Mouse (Mus musculus) limb, embryonic 15.5 days (tissue): ENCODE results near the gene Tnnc1. TPM values are rescaled to one million over a fixed set of nuclear protein-coding genes. Genes with fewer than 3 reads are reported as not detected.

Experiments
- ATAC-seq: fragments of 200-750 bp; cut with Nextera tagmentation; 2 replicates; pipeline ENCODE4 v1.8.0; 2017; ENCODE audit warnings: low read depth, moderate TSS enrichment; ENCODE audit not compliant: insufficient number of reproducible peaks, low FRiP score, low TSS enrichment
- H3K27ac ChIP-seq: fragments of 300-500 bp; sonication (generic); 2 replicates; pipeline ENCODE4 v1.5.1; 2015; ENCODE audit warnings: moderate library complexity, mild to moderate bottlenecking, inconsistent platforms
- H3K27me3 ChIP-seq: fragments of 300-500 bp; sonication (generic); 2 replicates; pipeline ENCODE4 v1.6.1; 2015; ENCODE audit warnings: inconsistent platforms
- H3K36me3 ChIP-seq: fragments of 300-500 bp; sonication (generic); 2 replicates; pipeline ENCODE4 v1.6.1; 2015; ENCODE audit warnings: inconsistent platforms
- H3K4me1 ChIP-seq: fragments of 300-500 bp; sonication (generic); 2 replicates; pipeline ENCODE4 v1.6.1; 2015; ENCODE audit warnings: inconsistent platforms
- H3K4me2 ChIP-seq: fragments of 300-500 bp; sonication (generic); 2 replicates; pipeline ENCODE4 v1.6.1; 2015; ENCODE audit warnings: mild to moderate bottlenecking, inconsistent platforms
- H3K4me3 ChIP-seq: fragments of 300-500 bp; sonication (generic); 2 replicates; pipeline ENCODE4 v1.5.1; 2015; ENCODE audit warnings: mild to moderate bottlenecking, inconsistent platforms
- H3K9ac ChIP-seq: fragments of 300-500 bp; sonication (generic); 2 replicates; pipeline ENCODE4 v1.6.1; 2015; ENCODE audit warnings: inconsistent platforms
- H3K9me3 ChIP-seq: fragments of 300-500 bp; sonication (generic); 2 replicates; pipeline ENCODE4 v1.6.1; 2016; ENCODE audit warnings: inconsistent platforms
- whole genome bisulfite sequencing: fragments of 180-500 bp; shearing (Covaris S2); methylation state at CpG from one replicate; pipeline ENCODE4 v1.1.7; 2015; 5-methylcytosine and 5-hydroxymethylcytosine counted together
- polyA plus RNA-seq: library from polyadenylated mRNA; unstranded; fragments of >200 nt; fragmentation: Nextera tagmentation; extraction: Ambion mirVana; gene quantifications from 2 replicates; pipeline ENCODE4 v1.2.1, GENCODE M21; 2015

Gene Tnnc1
- polyA plus RNA-seq, 1 experiment from 2014 or later = 276 TPM

DNA sequence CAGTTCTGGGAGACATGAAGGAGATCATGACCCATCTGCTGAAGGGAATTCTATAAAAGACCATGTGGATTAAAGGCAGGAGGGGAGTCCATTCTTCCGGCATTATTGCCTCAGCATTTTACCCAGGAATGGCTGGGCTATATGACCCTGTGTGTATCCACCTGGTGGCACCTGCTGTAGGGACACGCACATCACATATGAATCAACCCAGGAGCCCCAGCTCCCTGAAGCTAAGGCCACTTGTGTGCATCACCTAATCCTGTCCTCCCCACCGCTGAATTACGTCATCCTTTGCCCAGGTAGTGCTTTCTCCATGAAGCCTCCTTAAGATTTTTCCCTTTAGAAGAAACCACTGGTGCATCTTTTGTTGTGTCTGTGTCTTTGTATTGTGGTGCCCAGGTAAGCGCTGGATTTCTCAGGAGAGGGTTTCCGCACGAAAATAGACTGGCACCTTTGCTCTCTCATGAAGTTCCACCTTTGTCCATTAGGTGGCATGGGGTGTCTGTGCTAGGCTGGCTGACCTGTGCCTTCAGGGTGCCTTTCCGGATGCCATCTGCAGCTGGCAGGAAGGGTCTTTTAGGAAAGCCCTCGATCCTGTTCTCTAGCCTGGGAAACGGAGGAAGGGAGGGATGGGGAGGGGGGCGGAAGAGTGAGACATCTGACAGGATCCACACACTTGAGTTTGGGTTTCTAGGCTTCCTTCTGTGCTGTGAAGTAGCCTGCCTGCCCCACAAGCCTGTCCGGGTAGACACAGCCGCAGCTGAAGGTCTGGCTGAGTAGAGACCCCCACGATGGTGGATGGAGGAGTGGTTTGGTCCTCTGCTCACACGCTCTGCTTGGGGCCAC, 7.3 kb downstream of the Tnnc1 start:
- Histone ChIP-seq H3K36me3 (no peaks in the 10 kb centered on the region), H3K27ac (no peak overlapping the region), H3K4me3 (no peak overlapping the region), H3K9ac (0 out of 2 replicates have a peak overlapping the region, but pooled peaks have one; percentile 0), H3K9me3 (no peaks in the 10 kb centered on the region), H3K4me2 (no peak overlapping the region), H3K27me3 (no peaks in the 10 kb centered on the region), H3K4me1 (peaks cover 27% of the 10 kb centered on the region)
- 30% methylated on average over 15 of the region's 15 CpGs for WGBS
- no peak for ATAC-seq

DNA sequence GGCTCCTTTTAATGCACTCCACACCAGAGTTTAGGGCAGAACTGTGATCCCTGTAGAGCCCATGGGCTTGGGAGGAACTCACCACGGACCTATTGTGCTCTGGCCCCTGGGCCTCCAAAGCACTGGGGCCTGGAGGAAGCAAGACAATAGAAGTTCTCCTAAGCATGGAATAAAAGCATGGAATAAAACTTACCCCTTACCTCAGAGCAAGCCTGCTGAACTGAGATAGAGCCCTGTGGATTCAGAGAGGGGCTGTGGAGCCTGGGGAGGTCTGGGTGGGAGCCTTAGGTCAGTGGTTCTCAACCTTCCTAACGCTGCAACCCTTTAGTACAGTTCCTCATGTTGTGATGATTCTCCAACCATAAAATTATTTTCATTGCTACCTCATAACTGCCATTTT, 8.7 kb downstream of the Tnnc1 start, which contains the start of gene Nisch:
Nisch (minus strand) TSS at position 101 of the 400 bp plus-strand sequence.
- Histone ChIP-seq H3K4me3 (peak within 1 kb of the TSS; percentile 3; the same call in 1 of the 2 replicates), H3K4me2 (0 out of 2 replicates have a peak within 1 kb of the TSS, but pooled peaks have one; percentile 19), H3K36me3 (no peaks in the 10 kb centered on the region), H3K4me1 (peaks cover 29% of the 10 kb centered on the region), H3K27me3 (no peaks in the 10 kb centered on the region), H3K9ac (0 out of 2 replicates have a peak within 1 kb of the TSS, but pooled peaks have one; percentile 0), H3K9me3 (no peaks in the 10 kb centered on the region), H3K27ac (no peak within 1 kb of the TSS)
- WGBS = 84% methylated on average over 2 of the region's 2 CpGs
- ATAC-seq = no peak

DNA sequence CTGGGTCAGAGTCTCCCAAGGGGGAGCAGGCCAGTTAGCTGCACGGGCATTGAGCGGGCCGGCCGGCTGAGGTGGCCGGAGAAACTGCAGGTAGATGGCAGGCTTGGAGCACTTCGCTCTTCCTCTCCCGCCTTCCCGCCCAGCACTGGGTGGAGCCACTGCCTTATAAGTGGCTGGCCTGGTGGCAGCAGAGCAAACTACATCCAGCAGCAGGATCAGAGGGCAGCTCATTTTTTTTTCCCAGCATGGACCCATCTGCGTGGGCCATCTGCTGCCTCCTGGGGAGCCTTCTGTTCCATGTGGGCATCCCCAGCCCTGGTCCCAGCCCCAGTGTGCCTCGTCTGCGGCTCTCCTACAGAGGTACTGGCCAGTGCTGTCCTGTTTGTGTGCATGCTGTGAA, 9.6 kb downstream of the Tnnc1 start, which contains the start of gene Sema3g:
Sema3g (plus strand) TSS at position 195 of the 400 bp plus-strand sequence.
- Histone ChIP-seq H3K27me3 (no peaks in the 10 kb centered on the region), H3K9me3 (no peaks in the 10 kb centered on the region), H3K36me3 (no peaks in the 10 kb centered on the region), H3K9ac (no peak within 1 kb of the TSS), H3K4me1 (peaks cover 24% of the 10 kb centered on the region), H3K27ac (no peak within 1 kb of the TSS), H3K4me3 (peak within 1 kb of the TSS; percentile 3; the same call in 1 of the 2 replicates), H3K4me2 (0 out of 2 replicates have a peak within 1 kb of the TSS, but pooled peaks have one; percentile 19)
- 9% methylated on average over 11 of the region's 11 CpGs for WGBS
- ATAC-seq = no peak

DNA sequence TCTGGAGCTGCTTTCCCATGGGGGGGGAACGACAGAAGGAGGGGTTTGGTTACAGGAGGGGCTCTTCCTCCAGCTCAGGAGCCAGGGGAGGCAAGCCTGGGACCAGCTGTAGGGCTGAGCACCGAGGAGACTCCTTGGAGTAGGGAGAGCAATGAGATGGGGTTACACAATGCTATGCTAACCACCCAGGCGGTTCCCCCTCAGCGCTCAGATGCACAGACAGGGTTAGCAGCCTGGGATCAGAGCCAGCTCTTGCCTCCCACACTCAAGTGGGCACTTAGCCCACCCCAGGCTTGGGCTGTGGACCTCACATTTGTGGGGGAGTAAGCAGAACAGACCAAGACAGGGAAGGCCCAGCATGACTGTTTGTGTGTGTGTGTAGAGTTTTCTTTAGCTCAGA, 18.9 kb downstream of the Tnnc1 start:
- peak; percentile 25; the same call in 1 of the 2 replicates for ATAC-seq
- Histone ChIP-seq H3K4me3 (no peak overlapping the region), H3K9me3 (no peaks in the 10 kb centered on the region), H3K27me3 (no peaks in the 10 kb centered on the region), H3K36me3 (no peaks in the 10 kb centered on the region), H3K4me2 (no peak overlapping the region), H3K4me1 (peaks cover 32% of the 10 kb centered on the region), H3K9ac (no peak overlapping the region), H3K27ac (peak overlapping the region; percentile 69)
- WGBS = 40% methylated on average over 4 of the region's 4 CpGs

DNA sequence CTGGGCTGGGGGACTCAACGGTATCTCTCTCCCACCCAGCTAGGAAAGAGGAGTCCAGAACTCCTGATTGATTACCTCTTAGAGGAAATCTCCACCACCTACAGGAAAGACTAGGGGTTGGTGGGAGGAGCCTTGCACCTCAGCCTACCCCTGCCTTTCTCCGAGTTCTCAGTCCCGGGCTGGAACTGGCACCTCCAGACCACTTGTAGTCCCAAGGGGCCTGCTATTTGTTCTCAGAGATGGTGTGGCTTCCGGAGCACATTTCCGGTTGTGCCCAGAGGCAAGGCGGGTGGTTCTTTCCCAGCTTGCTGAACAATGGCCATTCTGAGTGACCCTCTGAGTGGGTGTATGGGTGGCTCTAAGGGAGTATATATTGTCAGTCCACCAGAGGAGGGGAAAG, 20.1 kb downstream of the Tnnc1 start:
- 56% methylated on average over 6 of the region's 6 CpGs for WGBS

DNA sequence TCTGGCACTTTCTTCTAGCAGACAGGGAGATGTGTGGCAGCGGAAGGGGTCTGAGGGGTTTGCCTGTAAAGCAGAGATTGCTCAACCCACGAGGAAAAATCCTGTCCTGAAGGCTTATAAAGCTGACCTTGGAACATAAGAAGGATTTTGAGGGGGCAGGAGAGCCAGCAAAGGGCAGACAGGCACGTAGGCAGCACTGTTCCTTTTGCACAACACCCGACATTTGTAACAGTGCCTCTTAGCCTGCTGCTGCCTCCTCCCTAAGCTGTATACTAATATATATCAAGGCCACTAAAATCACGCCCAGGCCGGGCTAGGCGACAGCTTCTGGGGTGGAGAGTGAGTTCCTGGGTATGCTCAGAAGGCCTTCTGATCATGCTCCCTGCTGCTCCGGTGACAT, 22.3 kb downstream of the Tnnc1 start:
- no peak overlapping the region for H3K4me2 ChIP-seq
- no peaks in the 10 kb centered on the region for H3K9me3 ChIP-seq
- no peak overlapping the region for H3K4me3 ChIP-seq
- H3K27ac ChIP-seq = no peak overlapping the region
- 61% methylated on average over 8 of the region's 8 CpGs for WGBS
- no peak overlapping the region for H3K9ac ChIP-seq
- H3K36me3 ChIP-seq = no peaks in the 10 kb centered on the region
- H3K27me3 ChIP-seq = no peaks in the 10 kb centered on the region
- H3K4me1 ChIP-seq = peaks cover 39% of the 10 kb centered on the region
- no peak for ATAC-seq

More for the DNA sequence above, 20.1 kb downstream of the Tnnc1 start:
- Histone ChIP-seq H3K27ac (no peak overlapping the region), H3K4me3 (no peak overlapping the region), H3K9me3 (no peaks in the 10 kb centered on the region), H3K36me3 (no peaks in the 10 kb centered on the region), H3K4me1 (peaks cover 37% of the 10 kb centered on the region), H3K4me2 (no peak overlapping the region), H3K9ac (no peak overlapping the region), H3K27me3 (no peaks in the 10 kb centered on the region)
- no peak for ATAC-seq

DNA sequence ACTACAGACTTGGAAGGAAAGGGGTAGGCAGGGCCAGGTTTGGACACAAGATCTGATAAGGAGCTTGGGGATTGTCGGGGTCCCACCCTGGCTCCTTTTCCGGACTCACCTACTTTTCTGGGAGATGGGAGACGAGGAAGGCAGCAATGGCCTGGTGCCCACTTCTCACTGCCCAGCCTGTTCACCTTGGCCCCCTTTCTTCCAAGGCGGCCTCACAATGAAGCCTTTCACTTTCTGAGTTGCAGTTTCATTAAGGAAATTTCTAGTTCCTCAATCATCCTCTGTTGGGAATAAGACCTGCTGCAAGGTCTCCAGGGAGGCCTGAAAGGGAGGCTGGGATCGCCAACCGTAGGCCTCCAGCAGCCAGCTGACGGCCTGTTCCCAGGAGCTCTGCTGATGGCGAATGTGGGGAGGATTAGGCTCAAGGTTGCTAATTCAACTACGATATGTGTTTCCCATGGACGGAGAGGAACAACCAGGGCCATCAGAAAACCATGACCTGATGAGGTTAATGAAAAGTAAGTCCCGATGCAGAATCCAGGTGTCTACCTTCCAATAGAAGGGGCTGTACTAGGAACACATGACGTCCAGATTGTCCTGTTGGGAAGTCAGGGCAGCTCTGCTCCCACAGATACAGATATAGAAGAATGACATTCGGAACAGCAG, 24.4 kb downstream of the Tnnc1 start:
- Histone ChIP-seq H3K9me3 (no peaks in the 10 kb centered on the region), H3K4me2 (no peak overlapping the region), H3K4me3 (no peak overlapping the region), H3K4me1 (peaks cover 25% of the 10 kb centered on the region), H3K9ac (no peak overlapping the region), H3K27me3 (no peaks in the 10 kb centered on the region), H3K36me3 (no peaks in the 10 kb centered on the region), H3K27ac (peak overlapping the region; percentile 28)
- no peak for ATAC-seq
- WGBS = 75% methylated on average over 13 of the region's 13 CpGs

DNA sequence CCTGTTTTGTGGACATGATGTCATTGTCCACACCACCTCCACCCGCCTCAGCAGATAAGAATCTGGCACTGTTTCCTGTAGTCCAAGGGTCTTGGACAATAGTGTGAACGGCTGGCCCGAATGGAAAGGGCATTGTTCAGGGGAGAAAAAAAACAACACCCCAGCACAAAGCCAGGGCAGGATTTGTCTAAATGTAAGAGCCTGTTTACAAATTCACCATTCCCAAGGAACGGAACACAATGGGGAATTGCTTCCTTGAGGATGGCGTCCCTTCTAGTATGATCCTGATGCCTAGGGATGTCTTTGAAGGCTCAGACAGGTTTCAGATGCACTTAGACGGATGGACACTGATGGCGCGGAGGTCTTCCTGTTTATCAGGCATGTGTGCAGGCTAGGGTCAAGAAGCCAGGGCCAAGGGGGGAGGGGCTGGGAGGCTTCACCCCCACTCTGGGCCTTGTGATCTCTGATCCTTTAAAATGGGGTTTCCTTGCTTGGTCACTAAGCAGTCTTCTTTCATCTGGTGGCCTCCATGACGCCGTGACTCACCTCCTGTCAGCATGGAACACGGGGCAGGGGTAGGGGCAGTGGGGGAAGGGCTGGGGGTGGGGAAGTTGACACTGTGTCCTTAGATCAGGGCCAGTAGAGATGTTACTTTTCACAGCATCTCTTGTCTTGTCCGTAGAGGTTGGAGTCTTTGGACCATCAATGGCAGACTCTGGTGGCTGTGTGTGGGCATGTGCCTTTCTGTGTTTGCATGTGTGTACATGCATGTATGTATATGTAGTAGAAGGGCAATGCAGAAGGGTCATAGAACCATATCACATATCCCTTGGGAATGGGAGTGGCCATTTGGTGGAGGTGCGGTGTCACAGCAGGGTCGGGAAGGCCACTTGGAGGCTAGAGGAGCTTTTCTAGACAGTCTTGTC, 25.2 kb downstream of the Tnnc1 start:
- no peak overlapping the region for H3K4me2 ChIP-seq
- no peak for ATAC-seq
- peaks cover 24% of the 10 kb centered on the region for H3K4me1 ChIP-seq
- no peak overlapping the region for H3K4me3 ChIP-seq
- H3K9me3 ChIP-seq = no peaks in the 10 kb centered on the region
- no peaks in the 10 kb centered on the region for H3K27me3 ChIP-seq
- 81% methylated on average over 14 of the region's 14 CpGs for WGBS
- H3K36me3 ChIP-seq = no peaks in the 10 kb centered on the region
- H3K27ac ChIP-seq = peak overlapping the region; percentile 28; the same call in 1 of the 2 replicates
- no peak overlapping the region for H3K9ac ChIP-seq

DNA sequence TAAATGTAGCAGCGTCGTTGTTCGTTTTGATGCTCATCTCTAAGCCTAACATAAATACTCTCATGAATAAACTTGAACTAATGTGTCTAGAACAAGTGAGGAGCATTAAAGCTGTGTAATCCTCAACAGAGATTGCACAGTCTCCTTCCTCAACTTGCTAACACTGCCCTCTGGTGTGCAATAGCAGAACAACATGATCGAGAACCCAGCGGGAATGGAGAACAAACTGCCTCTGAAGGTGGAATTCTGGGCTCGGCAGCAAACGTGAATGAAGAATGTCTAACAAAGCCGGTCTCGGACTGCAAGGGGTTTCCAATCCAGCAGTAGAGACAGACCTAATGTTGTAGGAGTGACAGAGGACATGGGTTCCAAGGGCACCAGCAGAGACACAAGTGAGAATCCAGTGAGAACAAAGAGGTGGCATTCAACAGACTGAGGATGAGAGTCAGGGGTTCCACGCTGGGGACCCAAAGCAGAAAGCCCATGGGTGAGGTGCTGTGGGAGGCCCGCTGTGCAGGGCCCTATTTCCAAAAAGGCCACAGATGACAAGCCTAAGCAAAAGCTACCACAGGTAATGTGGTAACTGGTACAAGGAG, 26.0 kb downstream of the Tnnc1 start:
- H3K4me3 ChIP-seq = no peak overlapping the region
- H3K4me2 ChIP-seq = no peak overlapping the region
- peak; percentile 25; the same call in 1 of the 2 replicates for ATAC-seq
- H3K27me3 ChIP-seq = no peaks in the 10 kb centered on the region
- H3K27ac ChIP-seq = no peak overlapping the region
- peaks cover 19% of the 10 kb centered on the region for H3K4me1 ChIP-seq
- no peak overlapping the region for H3K9ac ChIP-seq
- no peaks in the 10 kb centered on the region for H3K36me3 ChIP-seq
- WGBS = 18% methylated on average over 11 of the region's 11 CpGs
- H3K9me3 ChIP-seq = no peaks in the 10 kb centered on the region

DNA sequence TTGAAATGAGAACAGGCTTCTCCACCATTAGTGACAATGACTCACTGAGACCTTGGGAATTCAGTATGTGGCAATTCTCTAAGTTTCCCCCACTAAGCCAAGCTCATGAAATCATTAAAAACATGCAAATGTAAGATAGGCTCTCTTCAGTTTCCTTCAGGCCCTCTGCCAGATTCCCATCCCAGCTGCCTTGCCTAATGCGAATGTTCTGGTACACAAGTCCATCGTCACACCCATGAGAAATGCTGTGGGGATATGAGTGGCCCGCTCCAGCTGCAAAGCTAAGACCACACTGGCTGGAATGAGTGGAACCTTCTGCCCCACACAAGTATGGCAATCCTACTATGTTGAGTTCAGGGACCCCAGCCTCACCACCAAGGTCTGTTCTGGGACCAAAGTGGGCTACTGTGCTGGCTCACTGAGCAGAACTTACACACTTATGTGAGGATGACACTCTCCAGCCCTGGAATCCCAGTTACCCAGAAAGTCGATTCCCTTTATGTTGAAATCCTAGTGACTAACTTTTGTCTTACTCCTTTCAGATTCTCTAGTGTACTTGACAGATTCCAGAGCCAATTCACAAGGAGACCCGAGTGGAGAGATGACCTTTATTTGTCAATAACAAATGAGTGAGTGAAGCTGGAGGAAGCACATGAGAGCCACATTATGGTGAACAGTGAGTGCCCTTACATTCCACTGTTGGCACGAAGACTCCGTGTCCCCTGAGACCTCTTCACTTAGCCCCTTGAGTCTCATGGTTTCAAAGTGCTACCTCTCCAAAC, 29.2 kb downstream of the Tnnc1 start:
- 73% methylated on average over 7 of the region's 7 CpGs for WGBS
- H3K36me3 ChIP-seq = peaks cover 3% of the 10 kb centered on the region; the same call in 1 of the 2 replicates
- H3K4me3 ChIP-seq = no peak overlapping the region
- no peak overlapping the region for H3K9ac ChIP-seq
- H3K4me2 ChIP-seq = no peak overlapping the region
- H3K27ac ChIP-seq = no peak overlapping the region
- H3K9me3 ChIP-seq = no peaks in the 10 kb centered on the region
- ATAC-seq = no peak
- H3K27me3 ChIP-seq = no peaks in the 10 kb centered on the region
- peaks cover 11% of the 10 kb centered on the region for H3K4me1 ChIP-seq
